Mouse (Mus musculus) thymus, adult 2 months (tissue): ENCODE results near the gene Uso1. TPM values are rescaled to one million over a fixed set of nuclear protein-coding genes. Genes with fewer than 3 reads are reported as not detected.

Source experiments
- DNase-seq: peaks from one replicate; pipeline ENCODE4 v3.0.0; 2021
- H3K27ac ChIP-seq: fragments of 200-500 bp; 2 replicates; pipeline ENCODE4 v1.5.1; 2012; ENCODE audit warnings: low read length, control low read depth; ENCODE audit not compliant: control insufficient read depth, insufficient read depth
- H3K27me3 ChIP-seq: fragments of 200-500 bp; 2 replicates; pipeline ENCODE4 v1.6.1; 2012; ENCODE audit warnings: mild to moderate bottlenecking, low read length, moderate library complexity, mixed read lengths; ENCODE audit not compliant: control insufficient read depth, insufficient read depth
- H3K36me3 ChIP-seq: fragments of 200-500 bp; 2 replicates; pipeline ENCODE4 v1.6.1; 2012; ENCODE audit warnings: mild to moderate bottlenecking, low read length, moderate library complexity; ENCODE audit not compliant: control insufficient read depth, insufficient read depth
- H3K4me1 ChIP-seq: fragments of 200-500 bp; replicated peaks from 2 replicates; pipeline ENCODE4 v1.6.1; 2012; ENCODE audit warnings: low read length; ENCODE audit not compliant: control insufficient read depth, insufficient read depth
- H3K4me3 ChIP-seq: fragments of 200-500 bp; 2 replicates; pipeline ENCODE4 v1.5.1; 2012; ENCODE audit warnings: mild to moderate bottlenecking, low read length, control low read depth, moderate library complexity; ENCODE audit not compliant: control insufficient read depth, insufficient read depth
- CTCF ChIP-seq: fragments of 200-500 bp; IDR thresholded peaks from 2 replicates; pipeline ENCODE4 v1.5.1; 2012; ENCODE audit warnings: mild to moderate bottlenecking, control low read depth, low read length, moderate library complexity, borderline replicate concordance; ENCODE audit not compliant: control insufficient read depth, poor library complexity, insufficient read depth; ENCODE audit errors: extremely low read depth
- POLR2A ChIP-seq: fragments of 200-500 bp; IDR thresholded peaks from 2 replicates; pipeline ENCODE4 v1.6.1; 2012; ENCODE audit warnings: mild to moderate bottlenecking, low read length, control low read depth, moderate library complexity; ENCODE audit not compliant: control insufficient read depth, poor library complexity, insufficient read depth; ENCODE audit errors: extremely low read depth
- WGBS: fragments of 180-500 bp; shearing (Covaris S2); methylation state at CpG from one replicate; pipeline ENCODE4 v1.1.7; 2018; 5-methylcytosine and 5-hydroxymethylcytosine counted together
- polyA plus RNA-seq: library from polyadenylated mRNA; depleted of rRNA; stranded (reverse); fragments of >200 nt; gene quantifications from 2 replicates; pipeline ENCODE4 v1.2.3, GENCODE M21; 2012; rRNA removed

Gene Uso1
- polyA plus RNA-seq, 1 experiment: 25.4 TPM

DNA sequence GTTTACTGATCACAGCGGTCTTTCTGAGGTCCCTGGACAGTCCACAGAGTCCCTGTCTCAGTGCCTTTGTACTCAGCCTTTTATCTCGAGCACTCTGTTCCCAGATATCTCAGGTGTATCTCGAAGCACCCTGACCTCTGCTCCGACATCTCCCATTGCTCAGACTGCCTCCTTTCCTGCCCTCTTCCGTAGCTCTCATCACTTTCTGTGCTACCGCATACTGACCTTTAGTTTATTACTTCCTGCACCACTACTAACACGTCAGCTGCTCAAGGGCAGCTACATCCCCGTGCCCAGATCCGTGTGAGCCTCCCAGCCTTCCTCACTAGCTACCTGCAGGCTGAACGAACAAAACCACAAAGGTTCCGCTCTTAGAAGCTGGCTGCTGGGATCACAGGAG, 110.9 kb downstream of the Uso1 start:
- H3K36me3 ChIP-seq: no peaks in the 10 kb centered on the region
- no peaks in the 10 kb centered on the region for H3K27me3 ChIP-seq
- no peak for DNase-seq
- 0 out of 2 replicates have a peak, but pooled peaks cover 10% of the 10 kb centered on the region for H3K4me1 ChIP-seq
- no peak overlapping the region for H3K4me3 ChIP-seq
- TF ChIP-seq CTCF (no peak), POLR2A (no peak)
- 84% methylated on average over 11 of the region's 11 CpGs for WGBS
- no peak overlapping the region for H3K27ac ChIP-seq

DNA sequence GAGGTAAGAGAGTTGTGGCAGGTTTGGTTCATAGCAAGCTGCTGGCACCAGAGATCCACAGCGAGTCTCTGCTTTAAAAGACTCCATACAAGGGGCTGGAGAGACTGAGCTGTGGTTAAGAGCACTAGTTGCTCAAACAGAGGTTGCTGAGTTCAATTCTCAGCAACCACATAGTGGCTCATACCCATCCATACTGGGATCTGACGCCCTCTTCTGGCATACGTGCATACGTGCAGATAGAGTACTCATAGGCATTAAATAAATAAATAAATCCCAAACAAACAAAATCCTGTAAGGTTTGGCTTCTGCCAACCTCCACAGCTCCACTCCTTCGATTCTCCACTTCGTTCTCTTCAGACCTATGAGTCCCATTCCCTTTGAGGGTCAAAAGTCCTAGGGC, 114.3 kb downstream of the Uso1 start:
- H3K27ac ChIP-seq: no peak overlapping the region
- 0 out of 2 replicates have a peak, but pooled peaks cover 3% of the 10 kb centered on the region for H3K4me1 ChIP-seq
- TF ChIP-seq CTCF: no peak
- no peak for TF ChIP-seq POLR2A
- H3K27me3 ChIP-seq: no peaks in the 10 kb centered on the region
- H3K4me3 ChIP-seq: no peak overlapping the region
- no peak for DNase-seq
- H3K36me3 ChIP-seq: no peaks in the 10 kb centered on the region
- 93% methylated on average over 6 of the region's 6 CpGs for WGBS

Other genes with a start within 250 kb of the Uso1 start
- gene Rchy1, start 174.9 kb upstream of the Uso1 start, polyA plus RNA-seq: 36.2 and 43.2 TPM in 2 replicates
- gene Odaph, start 150.5 kb upstream of the Uso1 start, polyA plus RNA-seq: not detected in 2 replicates
- gene Cdkl2, start 94.1 kb upstream of the Uso1 start, polyA plus RNA-seq: 0.66 and 1.0 TPM in 2 replicates
- gene G3bp2, start 54.2 kb upstream of the Uso1 start, polyA plus RNA-seq: 26.9 and 28.3 TPM in 2 replicates
- 0.45 TPM in 1 of 2 replicates, not detected in the other for gene U90926, start 77.5 kb downstream of the Uso1 start, polyA plus RNA-seq
- gene Ppef2, start 118.3 kb downstream of the Uso1 start, polyA plus RNA-seq: 1.3 and 1.7 TPM in 2 replicates
- gene Naaa, start 140.2 kb downstream of the Uso1 start, polyA plus RNA-seq: 36.0 and 50.7 TPM in 2 replicates
- 15.8 and 18.1 TPM in 2 replicates for gene Sdad1, start 172.5 kb downstream of the Uso1 start, polyA plus RNA-seq
- 24.5 and 41.8 TPM in 2 replicates for gene Cxcl9, start 190.1 kb downstream of the Uso1 start, polyA plus RNA-seq
- gene Art3, start 193.9 kb downstream of the Uso1 start, polyA plus RNA-seq: 4.5 and 12.7 TPM in 2 replicates
- gene Cxcl10, start 211.0 kb downstream of the Uso1 start, polyA plus RNA-seq: 93.6 and 97.3 TPM in 2 replicates